Mouse (Mus musculus): ENCODE measurements at regions not wholly inside any gene's neighbourhood (a gene's known extent, or its start where the extent isn't known, plus 50 kb on each side); places are given as distances from the start of the nearest gene placed in this dataset.

GRCm38 (mm10) chr2:75216931-75217330 lies 391.3 kb downstream of the Mtx2 start:
- no peak for DNase-seq (ENCODE audit: low read depth, low spot score)
- no peaks in the 10 kb centered on the region for H3K79me2 ChIP-seq (ENCODE audit: control insufficient read depth, insufficient read depth, low read length, poor library complexity)
- H3K36me3 ChIP-seq (ENCODE audit: control insufficient read depth in 1 of 2, insufficient read depth in 2 of 2, low read length in 2 of 2), result no peaks in the 10 kb centered on the region
- no peak overlapping the region for H3K27ac ChIP-seq (ENCODE audit: control insufficient read depth, low read depth, low read length)
- TF ChIP-seq MAFK (IDR thresholded peaks at IDR 0.05; ENCODE audit: borderline replicate concordance, low read depth, low read length) (no peak), CHD1 (IDR thresholded peaks at IDR 0.05; ENCODE audit: low read depth, low read length) (no peak), ZMIZ1 (IDR thresholded peaks at IDR 0.05; ENCODE audit: low read depth, low read length) (no peak), GATA1 (IDR thresholded peaks at IDR 0.05; ENCODE audit: low read depth, low read length) (no peak), ZKSCAN1 (IDR thresholded peaks at IDR 0.05; ENCODE audit: low read depth, low read length) (no peak), TCF12 (IDR thresholded peaks at IDR 0.05; ENCODE audit: low read depth, low read length) (no peak), UBTF (IDR thresholded peaks at IDR 0.05; ENCODE audit: borderline replicate concordance, insufficient read depth, low read depth, low read length) (no peak), MYB (IDR thresholded peaks at IDR 0.05; ENCODE audit: low read depth, low read length) (no peak), ZC3H11A (IDR thresholded peaks at IDR 0.05; ENCODE audit: low read depth, low read length) (no peak), POLR2A (IDR thresholded peaks at IDR 0.05; ENCODE audit: control insufficient read depth in 1 of 2, insufficient read depth in 1 of 2, low read depth in 1 of 2, low read length in 2 of 2, poor library complexity in 1 of 2) (no peak), ELF1 (IDR thresholded peaks at IDR 0.05; ENCODE audit: low read depth, low read length) (no peak), KAT2A (conservative IDR thresholded peaks at IDR 0.05; ENCODE audit: low read depth, low read length) (no peak), JUND (IDR thresholded peaks at IDR 0.05; ENCODE audit: low read depth, low read length) (no peak), HCFC1 (IDR thresholded peaks at IDR 0.05; ENCODE audit: low read depth, low read length) (no peak), USF1 (IDR thresholded peaks at IDR 0.05; ENCODE audit: low read depth, low read length) (no peak), RAD21 (IDR thresholded peaks at IDR 0.05; ENCODE audit: low read depth, low read length) (no peak)
- no peak overlapping the region for H3K9ac ChIP-seq (ENCODE audit: control insufficient read depth, low read depth, low read length, poor library complexity, severe bottlenecking)
- no peak overlapping the region for H3K4me3 ChIP-seq (ENCODE audit: control insufficient read depth in 1 of 2, insufficient read depth in 1 of 2, low read depth in 2 of 2, low read length in 2 of 2)
- H3K4me1 ChIP-seq (ENCODE audit: control insufficient read depth in 1 of 2, insufficient read depth in 2 of 2, low read length in 2 of 2), result no peaks in the 10 kb centered on the region
- no peaks in the 10 kb centered on the region for H3K9me3 ChIP-seq (replicated peaks; ENCODE audit: insufficient read depth, low read length)
- H3K27me3 ChIP-seq (ENCODE audit: control insufficient read depth in 1 of 2, insufficient read depth in 2 of 2, low read length in 2 of 2), result peaks cover 0 to 4% of the 10 kb centered on the region in 2 experiments; a peak in 2 of 4 replicates

- H3K27me3 ChIP-seq (ENCODE audit: control insufficient read depth in 1 of 2, insufficient read depth in 2 of 2, low read length in 2 of 2), result peaks cover 0 to 3% of the 10 kb centered on the region in 2 experiments; a peak in 2 of 4 replicates
- H3K4me1 ChIP-seq (ENCODE audit: control insufficient read depth in 1 of 2, insufficient read depth in 2 of 2, low read length in 2 of 2), result no peaks in the 10 kb centered on the region
- H3K9me3 ChIP-seq (replicated peaks; ENCODE audit: insufficient read depth, low read length), result no peaks in the 10 kb centered on the region
- H3K9ac ChIP-seq (ENCODE audit: control insufficient read depth, low read depth, low read length, poor library complexity, severe bottlenecking), result no peak overlapping the region
- TF ChIP-seq USF2 (IDR thresholded peaks at IDR 0.05; ENCODE audit: borderline replicate concordance in 1 of 2, insufficient read depth in 1 of 2, low read depth in 1 of 2, low read length in 2 of 2) (no peak), CHD1 (IDR thresholded peaks at IDR 0.05; ENCODE audit: low read depth, low read length) (no peak), ELF1 (IDR thresholded peaks at IDR 0.05; ENCODE audit: low read depth, low read length) (no peak), ZMIZ1 (IDR thresholded peaks at IDR 0.05; ENCODE audit: low read depth, low read length) (no peak), ETS1 (IDR thresholded peaks at IDR 0.05; ENCODE audit: low read depth, low read length) (no peak), POLR2AphosphoS5 (IDR thresholded peaks at IDR 0.05; ENCODE audit: borderline replicate concordance, low read depth, low read length) (no peak)
- no peak for DNase-seq (ENCODE audit: low read depth, low spot score)
- H3K27ac ChIP-seq (ENCODE audit: control insufficient read depth, low read depth, low read length), result no peak overlapping the region
- H3K4me3 ChIP-seq (ENCODE audit: control insufficient read depth in 1 of 2, insufficient read depth in 1 of 2, low read depth in 2 of 2, low read length in 2 of 2), result no peak overlapping the region
- H3K79me2 ChIP-seq (ENCODE audit: control insufficient read depth, insufficient read depth, low read length, poor library complexity), result no peaks in the 10 kb centered on the region
- H3K36me3 ChIP-seq (ENCODE audit: control insufficient read depth in 1 of 2, insufficient read depth in 2 of 2, low read length in 2 of 2), result no peaks in the 10 kb centered on the region
Observed at GRCm38 (mm10) chr2:75220775-75221359, 395.3 kb downstream of the Mtx2 start.

Data from MEL (cell line).